Mouse (Mus musculus) liver, embryonic 14.5 days (tissue): ENCODE results near the gene 4930595D18Rik.

ENCODE experiments used
- CTCF ChIP-seq: IDR thresholded peaks from 2 replicates; pipeline ENCODE4 v1.5.1; 2016; ENCODE audit warnings: antibody characterized with exemption, low read depth, control low read depth
- EP300 ChIP-seq: IDR thresholded peaks from 2 replicates; pipeline ENCODE4 v1.6.1; 2016; ENCODE audit warnings: antibody characterized with exemption, low read depth

DNA sequence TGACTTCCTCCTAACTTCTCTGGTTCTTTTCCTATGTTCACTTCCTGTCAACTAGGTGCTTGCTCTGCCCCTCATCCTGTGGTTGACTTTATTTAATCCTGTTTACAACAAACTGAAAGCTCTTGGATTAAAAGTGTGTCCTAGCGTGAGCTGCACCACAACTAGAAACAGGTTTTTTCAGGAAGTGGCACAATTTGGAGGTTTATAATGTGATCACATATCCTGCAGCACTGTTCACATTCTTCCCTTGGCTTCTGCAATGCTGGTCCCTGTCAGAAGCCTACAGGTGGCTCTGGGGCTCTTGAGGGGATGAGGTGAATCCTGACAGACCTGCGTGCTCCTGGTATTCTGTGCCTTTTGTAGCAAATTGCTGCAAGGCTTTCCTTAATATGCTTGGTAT lies 46.5 kb upstream of the 4930595D18Rik start:
- no peak for TF ChIP-seq EP300
- no peak for TF ChIP-seq CTCF
